Mouse (Mus musculus) liver, postnatal 0 days (tissue): ENCODE data around the gene Xpc.

Experiments
- CTCF ChIP-seq: sonication (generic); IDR thresholded peaks from 2 replicates; pipeline ENCODE4 v1.5.1; 2016; ENCODE audit warnings: antibody characterized with exemption, low read depth
- EP300 ChIP-seq: IDR thresholded peaks from 2 replicates; pipeline ENCODE4 v1.6.1; 2016; ENCODE audit warnings: antibody characterized with exemption, low read depth, mild to moderate bottlenecking

DNA sequence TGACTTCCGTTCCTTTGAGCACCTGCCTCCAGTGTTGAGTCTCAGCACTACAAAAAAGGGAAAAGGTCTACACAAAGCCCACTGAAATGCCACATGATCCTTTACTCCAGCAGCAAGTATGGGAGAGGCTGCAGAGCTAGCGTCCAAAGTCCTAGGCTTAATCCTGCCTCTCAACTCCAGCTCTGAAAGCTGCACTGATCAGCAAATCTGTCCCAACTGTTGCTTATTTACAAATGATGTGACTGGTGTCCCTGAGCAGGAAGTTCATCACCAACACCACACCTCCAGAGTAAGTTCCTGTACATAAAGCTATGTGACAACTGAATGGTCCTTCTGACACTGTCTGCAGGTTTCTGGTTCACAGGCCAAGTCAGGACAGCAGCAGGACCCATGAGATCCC lies 49.9 kb downstream of the Xpc start:
- TF ChIP-seq CTCF (no peak), EP300 (no peak)
